Mouse (Mus musculus) lung, postnatal 14 days (tissue): ENCODE data around the gene Sertad1.
"Not testable (repeated sequence)": the region's sequence is repeated elsewhere in the genome, so short reads cannot be mapped to it uniquely, and the experiment has no call there.

Experiments used
- DNase-seq: peaks from one replicate; pipeline ENCODE4 v3.0.0; 2021

Gene Sertad1

DNA sequence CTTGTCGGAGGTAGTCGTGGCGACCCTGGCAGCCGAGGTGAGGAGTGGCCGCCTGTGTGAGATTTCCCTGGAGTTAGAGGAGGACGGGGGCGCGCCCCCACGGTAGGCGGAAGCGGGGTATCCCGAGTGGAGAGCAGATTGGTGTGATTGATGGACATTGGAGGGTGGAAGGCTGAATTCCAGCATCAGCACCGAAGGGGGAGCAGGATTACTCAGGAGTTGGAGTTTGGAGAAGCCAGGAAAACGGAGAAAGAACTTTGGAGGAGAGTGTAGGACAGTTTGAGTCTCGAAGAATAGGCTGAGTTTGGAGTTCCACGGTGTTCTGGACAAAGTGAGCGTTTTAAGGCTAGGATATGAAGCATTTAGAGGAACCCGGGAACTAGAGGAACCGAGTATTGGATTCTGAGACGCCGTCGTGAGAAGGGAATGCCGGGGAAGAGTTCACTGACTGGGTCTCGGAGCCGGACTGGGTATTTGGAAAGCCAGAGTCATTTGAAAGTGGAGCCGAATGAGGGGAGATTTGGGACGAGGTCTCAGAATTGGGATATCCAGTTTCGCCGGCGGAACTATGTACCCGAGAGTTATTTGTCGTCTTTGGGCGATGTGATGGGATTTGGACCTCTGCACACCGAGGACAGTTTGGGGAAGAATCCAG is 12.7 kb upstream of the Sertad1 start:
- DNase-seq, result no peak

DNA sequence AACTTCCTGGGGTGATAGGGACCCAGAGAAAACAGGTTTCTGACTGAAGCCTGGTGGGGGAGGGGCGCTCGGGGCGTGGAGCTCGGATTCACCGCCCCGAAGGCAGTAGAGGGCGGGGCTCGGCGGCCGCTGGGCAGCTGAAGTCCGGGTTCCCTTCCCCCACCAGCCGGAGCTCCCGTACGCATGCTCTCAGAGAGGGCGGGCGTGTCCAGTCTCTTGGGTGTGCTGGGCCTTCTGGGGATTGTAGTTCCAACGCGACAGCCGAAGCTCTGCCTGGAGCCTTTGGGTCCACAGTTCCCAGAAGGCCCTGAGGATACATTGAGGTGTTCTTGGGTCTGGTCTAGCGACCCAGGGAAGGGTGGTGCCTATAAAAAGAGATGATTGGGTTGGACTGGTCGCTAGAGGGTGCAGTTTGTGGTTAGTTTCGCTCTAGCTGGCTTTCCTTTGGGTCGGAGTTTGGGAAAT is 12.2 kb upstream of the Sertad1 start:
- peak; percentile 99 for DNase-seq

DNA sequence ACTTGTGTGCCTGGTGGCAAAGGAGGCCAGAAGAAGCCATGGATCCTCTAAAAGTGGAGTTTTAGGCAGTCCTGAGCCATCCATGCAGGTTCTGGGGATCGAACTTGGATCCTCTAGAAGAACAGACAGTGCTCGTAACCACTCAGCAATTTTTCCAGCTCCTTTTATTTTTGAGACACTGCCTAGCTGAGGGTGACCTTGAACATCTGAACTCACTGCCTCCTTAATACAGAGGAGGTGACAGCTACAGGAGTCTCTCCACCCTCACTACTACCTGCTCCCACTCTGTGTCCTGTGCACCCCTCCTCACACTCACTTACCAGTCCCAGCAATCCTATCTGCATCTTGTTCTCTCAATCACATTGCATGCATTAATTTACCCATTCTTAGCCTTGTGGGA is 11.1 kb upstream of the Sertad1 start:
- DNase-seq, result no peak

DNA sequence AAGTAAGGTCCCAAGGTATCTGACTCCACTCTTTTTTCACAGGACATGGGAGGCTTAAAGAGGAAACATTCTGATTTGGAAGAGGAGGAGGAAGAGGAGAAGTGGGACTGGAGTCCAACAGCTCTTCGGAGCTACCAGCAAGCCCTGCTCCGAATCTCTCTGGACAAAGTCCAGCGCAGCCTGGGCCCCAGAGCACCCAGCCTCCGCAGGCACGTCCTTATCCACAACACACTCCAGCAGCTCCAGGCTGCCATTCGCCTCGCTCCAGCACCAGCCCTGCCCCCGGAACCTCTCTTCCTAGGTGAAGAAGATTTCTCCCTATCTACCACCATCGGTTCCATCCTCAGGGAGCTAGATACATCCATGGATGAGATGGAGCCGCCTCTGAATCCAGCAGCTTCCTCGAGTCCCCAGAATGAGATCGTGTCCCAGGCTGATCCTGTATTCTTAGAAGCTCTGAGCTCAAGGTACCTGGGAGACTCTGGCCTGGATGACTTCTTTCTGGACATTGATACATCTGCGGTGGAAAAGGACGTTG is 10.5 kb upstream of the Sertad1 start:
- no peak for DNase-seq

DNA sequence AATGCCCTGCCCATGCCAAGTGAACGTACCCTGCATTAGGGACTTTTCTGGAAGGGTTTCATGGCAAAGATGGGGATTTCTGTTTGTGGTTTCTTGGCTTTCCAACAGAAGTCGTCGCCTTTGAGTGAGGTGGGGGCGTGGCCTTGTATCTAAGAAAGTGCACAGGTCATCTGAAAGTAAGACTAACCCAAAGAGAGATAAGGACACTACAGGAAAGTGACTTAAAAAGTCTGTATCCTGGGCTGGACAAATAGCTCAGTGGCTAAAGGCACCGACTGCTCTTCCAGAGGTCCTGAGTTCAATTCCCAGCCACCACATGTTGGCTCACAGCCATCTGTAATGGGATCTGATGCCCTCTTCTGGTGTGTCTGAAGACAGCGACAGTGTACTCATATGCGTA is 8.1 kb upstream of the Sertad1 start:
- no peak for DNase-seq

DNA sequence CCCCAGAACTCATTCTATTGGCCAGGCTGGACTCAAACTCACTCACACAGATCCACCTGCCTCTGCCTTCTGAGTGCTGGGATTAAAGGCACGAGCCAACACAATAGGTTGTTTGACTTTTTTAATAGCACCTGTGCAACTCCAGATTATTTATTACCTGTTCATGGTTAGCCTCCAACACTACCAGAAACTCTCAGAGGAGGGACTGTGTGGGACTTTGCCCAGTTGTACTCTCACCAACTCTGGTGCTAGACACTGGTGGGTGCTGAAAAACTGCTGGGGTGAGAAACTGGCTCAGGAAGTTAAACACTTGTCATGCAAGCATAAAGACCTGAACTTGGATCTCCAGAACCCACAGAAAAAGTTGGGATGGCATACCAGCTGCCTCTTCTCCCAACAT is 7.0 kb upstream of the Sertad1 start:
- DNase-seq, result no peak

DNA sequence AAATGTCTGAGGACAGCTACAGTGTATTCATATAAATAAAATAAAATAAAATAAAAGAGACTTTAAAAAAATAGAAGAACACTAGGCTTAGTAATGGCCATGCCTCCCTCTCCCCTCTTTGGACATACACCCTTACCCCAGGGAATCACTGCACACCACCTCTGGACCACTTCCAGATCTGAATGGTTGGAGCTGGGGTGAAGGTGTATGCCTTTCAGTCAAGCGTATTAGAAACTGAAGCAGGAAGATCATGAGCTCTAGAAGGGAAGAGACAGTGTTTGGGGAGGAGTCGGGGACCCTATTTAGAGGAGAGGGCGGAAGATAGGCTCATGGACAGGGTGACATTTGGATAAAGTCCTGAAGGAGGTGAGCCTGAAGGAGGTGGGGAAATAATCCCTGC is 6.2 kb upstream of the Sertad1 start:
- no peak for DNase-seq

DNA sequence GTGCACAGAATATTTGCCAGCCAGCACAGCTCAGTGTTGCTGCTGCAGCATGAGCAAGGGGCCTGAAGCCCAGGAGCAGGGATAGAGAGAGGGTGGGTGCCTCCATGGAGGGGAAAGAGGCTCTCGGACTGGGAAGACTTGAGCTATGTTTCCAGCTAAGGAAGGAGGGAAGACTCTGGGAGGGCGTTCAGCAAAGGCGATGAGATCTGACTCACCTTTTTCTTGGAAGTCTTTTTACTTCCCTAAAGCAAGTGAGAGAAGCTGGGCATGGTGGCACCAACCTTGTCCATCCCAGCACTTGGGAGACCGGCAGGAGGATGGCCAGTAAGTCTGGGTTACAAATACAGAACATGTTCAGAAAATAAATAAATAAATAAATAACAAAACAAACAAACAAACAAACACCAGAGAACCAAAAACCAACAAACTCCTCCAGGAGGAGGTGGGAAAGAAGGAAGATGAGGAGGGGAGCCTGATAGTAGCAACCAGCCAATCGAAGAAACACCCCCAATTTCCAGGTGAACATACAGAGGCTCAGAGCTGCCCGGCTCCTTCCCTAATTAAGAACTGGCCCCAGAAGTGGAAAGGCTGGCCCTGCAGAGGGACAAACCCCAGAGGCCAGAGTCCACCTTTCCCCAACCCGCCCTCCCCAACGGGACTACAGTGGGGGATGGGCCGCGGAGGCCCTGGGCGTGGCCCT is 5.6 kb upstream of the Sertad1 start:
- DNase-seq, result no peak

DNA sequence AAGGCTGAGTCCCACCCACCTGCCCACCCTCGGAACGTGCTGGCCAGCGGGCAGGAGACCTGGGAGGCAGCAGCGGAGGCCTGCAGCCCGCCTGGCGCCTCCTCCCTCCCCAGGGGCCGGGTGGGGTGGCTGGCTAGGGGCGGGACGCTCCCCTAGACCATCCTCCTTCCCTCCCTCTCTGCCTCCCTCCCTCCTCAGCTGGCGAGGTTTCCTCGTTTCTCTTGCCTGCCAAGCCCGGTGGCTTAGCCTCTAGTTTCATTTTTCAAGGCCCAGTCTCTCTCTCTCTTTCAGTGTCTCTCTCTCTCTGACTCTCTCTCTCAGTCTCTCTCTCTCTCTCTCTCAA is 5.1 kb upstream of the Sertad1 start:
- DNase-seq, result peak; percentile 90

DNA sequence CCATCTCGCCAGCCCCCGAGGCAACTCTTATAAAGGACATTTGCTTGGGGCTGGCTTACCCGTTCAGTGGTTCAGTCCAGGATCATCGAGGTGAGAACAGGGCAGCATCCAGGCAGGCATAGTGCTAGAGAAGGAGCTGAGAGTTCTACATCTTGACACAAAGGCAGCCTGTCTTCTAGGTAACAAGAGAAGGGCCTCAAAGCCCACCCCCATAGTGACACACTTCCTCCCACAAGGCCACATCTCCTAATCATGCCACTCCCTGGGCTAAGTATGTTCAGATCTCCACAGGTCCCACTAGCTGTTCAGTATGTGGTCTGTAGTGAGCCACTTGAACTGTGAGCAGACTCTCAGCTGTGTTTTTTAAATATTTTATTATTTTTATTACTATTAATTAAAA is 2.9 kb upstream of the Sertad1 start:
- no peak for DNase-seq

DNA sequence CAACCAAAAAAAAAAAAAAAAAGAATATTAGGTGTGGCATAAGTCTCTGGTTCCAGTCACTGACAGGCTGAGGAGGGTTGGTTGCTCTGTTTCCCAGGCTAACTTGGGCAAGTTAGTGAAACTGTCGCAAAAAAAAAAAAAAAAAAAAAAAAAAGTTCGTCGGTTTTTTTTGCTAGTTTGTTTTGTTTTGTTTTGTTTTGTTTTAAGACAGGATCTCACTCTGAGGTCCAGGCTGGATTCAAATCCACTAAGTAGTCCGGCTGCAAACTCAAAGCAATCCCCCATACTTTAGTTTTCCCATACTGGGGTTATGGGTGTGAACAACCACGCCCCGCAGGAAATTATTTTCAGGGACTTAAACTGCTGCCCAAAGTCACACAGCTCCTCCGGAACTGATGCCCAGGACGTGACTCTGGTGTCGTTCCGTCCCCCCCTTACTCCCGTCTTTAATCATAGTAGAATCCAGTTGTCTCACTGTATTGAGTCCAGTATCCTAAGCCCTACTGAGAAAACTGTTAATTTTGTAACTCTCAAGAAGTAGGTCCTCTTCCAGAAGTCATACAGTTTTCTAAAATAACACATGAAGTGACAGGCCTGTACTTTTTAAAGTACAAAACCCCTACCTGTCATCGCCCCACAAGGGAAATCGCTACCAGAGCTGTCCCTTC is 474 bp upstream of the Sertad1 start:
- peak; percentile 49 for DNase-seq

DNA sequence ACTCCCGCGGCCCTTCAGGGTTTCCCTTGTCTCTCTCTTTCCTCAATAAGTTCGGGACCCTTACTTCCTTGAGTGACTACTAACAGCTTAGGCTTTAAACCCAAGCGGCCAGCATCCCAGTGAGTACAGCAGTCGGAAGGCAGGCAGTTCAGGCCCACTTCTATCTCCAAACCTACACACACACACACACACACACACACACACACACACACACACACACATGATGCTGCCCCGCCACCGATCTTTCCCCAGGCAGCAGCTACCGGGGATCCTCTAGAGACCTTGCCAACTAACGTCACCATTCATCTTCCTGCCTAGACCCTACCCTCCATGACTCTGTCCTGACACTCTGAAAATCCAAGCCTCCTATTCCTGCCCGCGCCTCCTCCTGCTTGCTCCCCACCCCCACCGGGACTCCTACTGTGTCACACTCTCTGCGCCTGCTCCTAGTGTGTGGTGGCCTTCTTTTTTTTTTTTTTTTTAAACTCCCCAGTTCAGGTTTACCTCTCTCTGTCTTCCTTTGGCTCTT is 1.1 kb downstream of the Sertad1 start:
- peak; percentile 78 for DNase-seq

DNA sequence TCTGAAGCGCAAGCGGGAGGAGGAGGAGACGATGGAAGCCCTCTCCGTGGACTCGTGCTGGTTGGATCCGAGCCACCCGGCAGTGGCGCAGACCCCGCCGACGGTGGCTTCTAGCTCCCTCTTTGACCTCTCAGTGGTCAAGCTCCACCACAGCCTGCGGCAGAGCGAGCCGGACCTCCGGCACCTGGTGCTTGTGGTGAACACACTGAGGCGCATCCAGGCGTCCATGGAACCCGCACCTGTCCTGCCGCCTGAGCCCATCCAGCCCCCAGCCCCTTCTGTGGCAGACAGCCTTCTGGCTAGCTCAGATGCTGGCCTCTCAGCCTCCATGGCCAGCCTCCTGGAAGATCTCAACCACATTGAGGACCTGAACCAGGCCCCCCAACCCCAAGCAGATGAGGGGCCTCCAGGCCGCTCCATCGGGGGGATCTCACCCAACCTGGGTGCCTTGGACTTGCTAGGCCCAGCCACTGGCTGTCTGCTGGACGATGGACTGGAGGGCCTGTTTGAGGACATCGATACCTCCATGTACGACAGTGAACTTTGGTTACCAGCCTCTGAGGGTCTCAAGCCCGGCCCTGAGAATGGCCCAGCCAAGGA is 2.7 kb downstream of the Sertad1 start:
- no peak for DNase-seq

DNA sequence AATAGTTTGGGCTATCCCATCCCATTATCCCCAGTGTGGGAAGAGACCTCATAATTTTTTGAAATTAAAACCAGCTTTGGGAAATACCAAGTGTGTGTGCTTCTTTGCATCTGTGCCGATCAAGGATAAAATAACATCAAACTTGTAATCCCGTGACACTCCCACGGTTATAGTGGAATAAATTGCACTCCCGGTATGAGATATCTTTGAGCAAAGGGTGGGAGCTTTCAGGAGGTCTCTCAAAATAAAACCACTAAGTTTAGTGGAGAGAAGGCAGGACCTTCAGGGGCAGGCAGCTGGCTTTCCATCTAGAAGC is 3.5 kb downstream of the Sertad1 start:
- DNase-seq, result no peak

DNA sequence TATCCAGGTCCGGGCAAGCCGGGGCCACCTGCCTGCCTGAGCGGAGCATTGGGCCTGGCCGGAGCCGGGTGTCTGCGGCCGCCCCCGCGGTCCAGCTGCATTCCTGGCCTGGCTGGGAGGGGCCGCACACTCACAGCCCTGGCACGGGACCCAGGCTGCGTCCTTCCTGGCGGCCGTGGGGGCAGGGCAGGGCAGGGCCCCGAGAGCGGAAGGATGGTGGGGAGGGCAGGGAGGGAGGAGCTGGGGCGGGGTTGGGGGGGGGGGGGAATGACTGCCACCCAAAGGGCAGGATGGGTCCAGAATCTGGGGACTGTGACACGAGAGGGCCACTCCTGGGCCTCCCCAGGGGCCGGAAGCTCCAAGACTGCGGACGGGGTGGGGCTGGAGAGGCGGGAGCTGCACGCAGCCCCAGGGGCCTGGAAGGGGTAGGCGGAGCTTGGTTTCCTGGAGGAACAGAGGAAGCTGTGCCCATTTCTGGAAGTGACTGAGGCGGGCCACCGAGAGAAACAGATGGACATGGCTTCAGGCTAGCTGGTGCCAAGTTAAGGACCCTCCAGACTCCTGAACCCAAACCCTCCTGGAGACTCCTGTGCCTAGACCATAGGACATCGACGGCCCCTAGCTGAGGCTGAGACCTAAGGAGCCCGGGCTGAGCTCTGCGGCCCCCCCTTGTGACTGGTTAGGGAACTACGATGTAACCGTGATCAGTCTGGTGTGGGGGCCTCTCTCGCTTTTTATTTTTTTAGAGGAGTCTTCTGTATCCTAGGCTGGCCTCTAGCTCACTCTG is 4.0 kb downstream of the Sertad1 start:
- peak; percentile 96 for DNase-seq

DNA sequence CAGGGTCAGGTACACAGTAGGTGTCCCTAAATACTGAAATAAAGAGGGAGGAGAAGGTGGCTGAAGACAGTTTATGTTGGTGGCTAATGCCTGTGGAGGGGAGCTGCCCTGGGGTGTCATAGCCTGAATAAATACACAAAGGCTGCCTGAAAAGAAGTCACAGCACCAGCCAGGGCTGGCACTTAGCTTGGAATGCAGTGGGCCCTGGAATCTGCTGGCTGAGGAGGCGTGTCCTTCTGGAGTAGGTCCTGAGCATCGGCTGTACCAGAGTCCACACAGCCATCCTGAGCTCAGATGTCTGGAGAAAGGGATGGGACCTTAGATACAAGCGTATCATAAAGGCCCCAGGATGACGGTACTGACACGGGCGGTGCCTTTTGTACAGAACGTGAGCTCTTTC is 5.1 kb downstream of the Sertad1 start:
- DNase-seq, result no peak

DNA sequence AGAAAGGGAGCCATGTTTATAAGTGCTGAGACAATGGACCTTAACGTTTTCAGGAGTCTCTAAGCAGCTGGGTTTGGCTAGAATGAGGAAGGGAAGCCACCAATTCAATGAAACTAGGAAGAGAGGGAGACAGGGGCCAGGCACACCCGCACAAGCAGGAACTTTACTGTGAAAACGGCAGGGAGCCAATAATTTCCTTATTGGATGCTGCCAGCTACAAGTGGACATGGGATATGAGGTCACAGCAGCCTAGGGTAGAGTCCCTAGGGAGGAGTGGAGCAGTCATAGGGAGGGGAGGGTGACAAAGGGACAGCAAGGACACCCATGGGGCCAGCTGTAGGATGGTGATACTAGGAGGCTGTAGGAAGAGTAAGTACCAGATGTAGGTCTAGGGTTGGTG is 6.3 kb downstream of the Sertad1 start:
- DNase-seq, result no peak

DNA sequence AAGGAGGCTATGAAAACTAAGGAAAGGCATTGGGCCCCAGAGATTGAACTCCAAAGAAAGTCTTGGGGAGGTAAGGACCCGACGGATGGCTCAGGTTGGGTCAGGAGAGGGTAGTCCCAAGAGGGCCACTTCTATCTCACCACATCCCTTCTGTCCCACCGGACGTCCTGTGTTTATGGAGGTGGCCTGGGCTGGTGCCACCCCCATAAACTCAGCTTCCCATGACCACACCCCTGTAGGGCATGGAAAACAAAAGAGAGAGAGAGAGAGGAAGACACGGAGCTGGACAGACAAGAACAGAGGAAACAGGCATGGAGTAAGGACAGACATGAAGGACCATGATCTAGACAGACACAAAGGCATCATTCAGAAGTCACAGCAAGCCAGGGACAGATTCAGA is 6.7 kb downstream of the Sertad1 start:
- DNase-seq, result peak; percentile 47

DNA sequence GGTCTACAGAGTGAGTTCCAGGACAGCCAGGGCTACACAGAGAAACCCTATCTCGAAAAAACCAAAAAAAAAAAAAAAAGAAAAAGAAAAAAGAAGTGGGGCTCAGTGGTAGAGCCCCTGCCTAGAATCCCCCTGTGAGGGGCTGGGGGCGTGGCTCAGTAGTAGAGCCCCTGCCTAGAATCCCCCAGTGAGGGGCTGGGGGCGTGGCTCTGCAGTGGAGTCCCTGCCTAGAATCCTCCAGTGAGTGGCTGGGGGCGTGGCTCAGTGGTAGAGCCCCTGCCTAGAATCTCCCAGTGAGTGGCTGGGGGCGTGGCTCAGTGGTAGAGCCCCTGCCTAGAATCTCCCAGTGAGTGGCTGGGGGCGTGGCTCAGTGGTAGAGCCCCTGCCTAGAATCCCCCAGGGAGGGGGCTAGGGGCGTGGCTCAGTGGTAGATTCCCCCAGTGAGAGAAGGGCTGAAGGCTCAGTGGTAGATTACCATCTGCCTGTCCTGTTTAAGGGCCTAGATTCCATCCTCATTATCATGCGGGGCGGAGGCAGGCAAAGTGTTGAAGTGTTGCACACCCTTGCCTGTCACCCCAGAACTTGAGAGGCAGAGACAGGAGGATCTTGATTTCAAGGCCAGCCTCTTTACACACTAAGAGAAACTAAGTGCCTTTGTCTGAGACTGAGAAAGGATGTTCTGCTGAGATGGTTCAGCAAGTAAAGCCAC is 8.1 kb downstream of the Sertad1 start:
- DNase-seq, result not testable (repeated sequence)

DNA sequence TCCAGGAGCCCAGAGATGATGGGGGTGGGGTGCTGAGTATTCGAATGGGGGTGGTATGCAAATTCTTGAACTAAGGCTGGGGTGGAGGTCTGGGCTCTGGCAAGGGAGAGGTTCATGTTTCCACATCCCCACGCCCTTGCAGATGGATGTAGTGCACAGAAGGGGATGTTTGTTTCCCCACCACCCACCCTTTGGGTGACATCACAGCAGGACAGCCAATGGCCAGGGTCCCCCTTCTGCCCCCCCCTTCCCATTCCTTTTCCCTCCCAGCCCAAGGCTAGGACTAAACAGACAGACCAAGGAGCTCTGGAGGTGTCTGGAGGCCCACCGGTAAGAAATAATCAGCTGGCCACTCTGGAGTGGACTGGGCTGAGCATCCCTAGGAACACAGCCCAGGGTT is 12.3 kb downstream of the Sertad1 start, which contains the start of gene Prx:
TSS of gene Prx (plus strand) at position 289 of the 400 bp plus-strand sequence.
- no peak for DNase-seq

DNA sequence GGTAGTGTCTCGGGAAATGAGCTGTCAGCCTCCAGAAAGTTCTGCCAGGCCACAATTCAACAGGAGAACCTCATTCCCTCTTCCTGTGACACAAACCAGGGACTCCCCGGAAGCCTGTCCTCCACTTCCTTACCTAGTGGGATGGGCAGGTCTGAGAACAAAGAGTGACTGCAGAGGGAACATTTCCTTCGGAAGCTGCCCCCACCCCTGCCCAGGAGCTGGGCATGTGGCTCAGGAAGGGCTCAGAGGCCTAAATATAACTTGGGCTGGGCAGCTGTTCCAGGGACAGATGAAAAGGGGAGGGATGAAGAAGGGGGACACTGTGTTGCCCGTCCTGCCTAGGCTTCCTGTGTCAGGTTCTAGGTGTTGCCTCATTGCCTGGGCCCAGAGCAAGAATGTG is 14.9 kb downstream of the Sertad1 start:
- DNase-seq, result peak; percentile 50

DNA sequence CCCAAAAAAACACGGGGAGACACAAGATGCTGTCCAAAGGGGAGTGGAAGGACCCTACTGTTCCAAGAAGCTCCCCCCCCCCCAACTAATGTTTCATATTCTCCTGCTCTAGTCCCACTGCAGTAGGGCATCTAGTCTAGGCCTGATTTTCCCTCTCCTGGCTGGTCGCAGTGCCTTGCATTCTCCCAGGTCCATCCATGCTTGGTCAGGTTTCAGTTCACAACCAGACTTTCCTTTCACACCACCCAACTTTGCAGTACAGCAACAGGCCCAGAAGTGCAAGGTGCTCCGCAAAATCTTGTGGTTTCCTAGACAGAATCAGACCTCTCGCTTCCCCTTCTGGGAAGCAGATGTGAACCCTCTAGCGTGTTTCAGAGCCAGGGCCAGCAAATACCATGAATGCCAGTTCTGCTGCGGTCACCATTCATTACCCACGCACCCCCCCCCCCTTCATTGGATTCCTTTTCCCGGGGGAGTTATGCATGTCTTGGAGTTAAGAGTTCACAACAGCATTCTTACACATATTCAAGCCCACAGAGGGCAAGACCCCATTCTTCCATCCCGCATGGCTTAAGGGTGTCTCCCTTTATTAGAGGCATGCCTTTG is 20.2 kb downstream of the Sertad1 start:
- no peak for DNase-seq
